Mouse (Mus musculus): Measurements from ENCODE around the gene Bglap.

GRCm38 (mm10) chr3:88335436-88336053 is 48.7 kb downstream of the Bglap start:
- TF ChIP-seq GATA1 (IDR thresholded peaks at IDR 0.05; ENCODE audit: borderline replicate concordance, low read length) = no peak
- no peak for TF ChIP-seq FLI1 (IDR thresholded peaks at IDR 0.05; ENCODE audit: low read length)
